Mouse (Mus musculus) MEL (cell line): ENCODE data around the gene Pank1. TPM values are rescaled to one million over a fixed set of nuclear protein-coding genes. Genes with fewer than 3 reads are reported as not detected.

Source experiments
- DNase-seq: peaks from one replicate; pipeline ENCODE4 v3.0.0; 2011; ENCODE audit warnings: low read depth, low spot score
- H3K27ac ChIP-seq: 2 replicates; pipeline ENCODE4 v1.5.1; 2012; ENCODE audit warnings: low read depth, mild to moderate bottlenecking, control low read depth, low read length, moderate library complexity; ENCODE audit not compliant: control insufficient read depth
- H3K27me3 ChIP-seq, 2 experiments: fragments of 150-350 bp in 1 of 2; sonication (generic) in 1 of 2; 2 replicates each; pipeline ENCODE4 v1.6.1; 2012; ENCODE audit warnings: low read length in 2 of 2, mild to moderate bottlenecking in 2 of 2, improper control_type of control experiment in 1 of 2, moderate library complexity in 1 of 2; ENCODE audit not compliant: insufficient read depth in 2 of 2, control insufficient read depth in 1 of 2
- H3K36me3 ChIP-seq, 2 experiments: 2 replicates each; pipeline ENCODE4 v1.6.1; 2012 to 2014; ENCODE audit warnings: low read length in 2 of 2, improper control_type of control experiment in 1 of 2, inconsistent platforms in 1 of 2, mild to moderate bottlenecking in 1 of 2; ENCODE audit not compliant: insufficient read depth in 2 of 2, control insufficient read depth in 1 of 2
- H3K4me1 ChIP-seq, 2 experiments: fragments of 150-350 bp in 1 of 2; sonication (generic) in 1 of 2; 2 replicates each; pipeline ENCODE4 v1.6.1; 2012; ENCODE audit warnings: low read length in 2 of 2, improper control_type of control experiment in 1 of 2, mild to moderate bottlenecking in 1 of 2; ENCODE audit not compliant: insufficient read depth in 2 of 2, control insufficient read depth in 1 of 2
- H3K4me3 ChIP-seq, 2 experiments: fragments of 150-350 bp in 1 of 2; sonication (generic) in 1 of 2; 2 replicates each; pipeline ENCODE4 v1.5.1; 2012; ENCODE audit warnings: low read depth in 2 of 2, low read length in 2 of 2, mild to moderate bottlenecking in 2 of 2, moderate library complexity in 2 of 2, control low read depth in 1 of 2, improper control_type of control experiment in 1 of 2; ENCODE audit not compliant: control insufficient read depth in 1 of 2, insufficient read depth in 1 of 2
- H3K79me2 ChIP-seq: 2 replicates; pipeline ENCODE4 v1.6.1; 2012; ENCODE audit warnings: mild to moderate bottlenecking, low read length, moderate library complexity; ENCODE audit not compliant: control insufficient read depth, poor library complexity, insufficient read depth
- H3K9ac ChIP-seq: 2 replicates; pipeline ENCODE4 v1.6.1; 2012; ENCODE audit warnings: low read depth, mild to moderate bottlenecking, control low read depth, low read length, moderate library complexity; ENCODE audit not compliant: control insufficient read depth, poor library complexity, severe bottlenecking
- H3K9me3 ChIP-seq: fragments of 150-350 bp; sonication (generic); replicated peaks from 2 replicates; pipeline ENCODE4 v1.6.1; 2012; ENCODE audit warnings: mild to moderate bottlenecking, low read length, improper control_type of control experiment, moderate library complexity; ENCODE audit not compliant: insufficient read depth
- BHLHE40 ChIP-seq: IDR thresholded peaks from 2 replicates; pipeline ENCODE4 v1.6.1; 2012; ENCODE audit warnings: low read depth, mild to moderate bottlenecking, inconsistent platforms, low read length, improper control_type of control experiment, borderline replicate concordance
- CHD2 ChIP-seq: IDR thresholded peaks from 2 replicates; pipeline ENCODE4 v1.6.1; 2011; ENCODE audit warnings: low read length, improper control_type of control experiment
- CTCF ChIP-seq, 3 experiments: IDR thresholded peaks in 2 of 3; conservative IDR thresholded peaks in 1 of 3; 2 replicates each; pipeline ENCODE4 v1.5.1; 2011 to 2012; ENCODE audit warnings: low read length in 3 of 3, low read depth in 2 of 3, mild to moderate bottlenecking in 2 of 3, improper control_type of control experiment in 1 of 3, inconsistent platforms in 1 of 3, mixed read lengths in 1 of 3, moderate library complexity in 1 of 3; ENCODE audit not compliant: control insufficient read depth in 1 of 3, insufficient read depth in 1 of 3, poor library complexity in 1 of 3, severe bottlenecking in 1 of 3
- E2F4 ChIP-seq: IDR thresholded peaks from 2 replicates; pipeline ENCODE4 v1.6.1; 2011; ENCODE audit warnings: low read depth, low read length, improper control_type of control experiment, borderline replicate concordance
- ELF1 ChIP-seq: IDR thresholded peaks from 2 replicates; pipeline ENCODE4 v1.6.1; 2014; ENCODE audit warnings: low read depth, mild to moderate bottlenecking, inconsistent platforms, low read length, improper control_type of control experiment, moderate library complexity
- EP300 ChIP-seq, 2 experiments: IDR thresholded peaks; 2 replicates each; pipeline ENCODE4 v1.6.1; 2011; ENCODE audit warnings: improper control_type of control experiment in 2 of 2, low read length in 2 of 2, low read depth in 1 of 2, mild to moderate bottlenecking in 1 of 2
- ETS1 ChIP-seq: IDR thresholded peaks from 2 replicates; pipeline ENCODE4 v1.6.1; 2012; ENCODE audit warnings: low read depth, mild to moderate bottlenecking, inconsistent platforms, low read length, improper control_type of control experiment, moderate library complexity
- GABPA ChIP-seq: IDR thresholded peaks from 2 replicates; pipeline ENCODE4 v1.6.1; 2012; ENCODE audit warnings: low read depth, mild to moderate bottlenecking, inconsistent platforms, low read length, improper control_type of control experiment, moderate library complexity
- GATA1 ChIP-seq: IDR thresholded peaks from 2 replicates; pipeline ENCODE4 v1.6.1; 2011; ENCODE audit warnings: low read depth, low read length, improper control_type of control experiment
- HCFC1 ChIP-seq: IDR thresholded peaks from 2 replicates; pipeline ENCODE4 v1.6.1; 2012; ENCODE audit warnings: low read depth, mild to moderate bottlenecking, inconsistent platforms, low read length, improper control_type of control experiment, moderate library complexity
- JUND ChIP-seq: IDR thresholded peaks from 2 replicates; pipeline ENCODE4 v1.6.1; 2011; ENCODE audit warnings: low read depth, mild to moderate bottlenecking, improper control_type of control experiment, low read length
- KAT2A ChIP-seq: conservative IDR thresholded peaks from 2 replicates; pipeline ENCODE4 v1.6.1; 2012; ENCODE audit warnings: low read depth, low read length, improper control_type of control experiment, inconsistent platforms
- MAFK ChIP-seq: IDR thresholded peaks from 2 replicates; pipeline ENCODE4 v1.6.1; 2011; ENCODE audit warnings: low read depth, mild to moderate bottlenecking, low read length, improper control_type of control experiment, borderline replicate concordance
- MAX ChIP-seq: IDR thresholded peaks from 2 replicates; pipeline ENCODE4 v1.6.1; 2011; ENCODE audit warnings: low read length, improper control_type of control experiment
- MAZ ChIP-seq: IDR thresholded peaks from 2 replicates; pipeline ENCODE4 v1.6.1; 2012; ENCODE audit warnings: low read depth, mild to moderate bottlenecking, inconsistent platforms, low read length, improper control_type of control experiment
- MEF2A ChIP-seq: IDR thresholded peaks from 2 replicates; pipeline ENCODE4 v1.6.1; 2014; ENCODE audit warnings: low read depth, mild to moderate bottlenecking, inconsistent platforms, low read length, improper control_type of control experiment; ENCODE audit not compliant: poor library complexity, insufficient replicate concordance, severe bottlenecking; ENCODE audit errors: extremely low read depth
- MXI1 ChIP-seq: IDR thresholded peaks from 2 replicates; pipeline ENCODE4 v1.6.1; 2011; ENCODE audit warnings: mild to moderate bottlenecking, low read depth, low read length, improper control_type of control experiment
- MYB ChIP-seq: IDR thresholded peaks from 2 replicates; pipeline ENCODE4 v1.6.1; 2011; ENCODE audit warnings: mild to moderate bottlenecking, low read depth, low read length, improper control_type of control experiment
- MYC ChIP-seq: IDR thresholded peaks from 2 replicates; pipeline ENCODE4 v1.6.1; 2011; ENCODE audit warnings: low read depth, mild to moderate bottlenecking, low read length, improper control_type of control experiment, moderate library complexity
- NELFE ChIP-seq: IDR thresholded peaks from 2 replicates; pipeline ENCODE4 v1.6.1; 2011; ENCODE audit warnings: low read depth, low read length, improper control_type of control experiment
- NRF1 ChIP-seq: IDR thresholded peaks from 2 replicates; pipeline ENCODE4 v1.6.1; 2014; ENCODE audit warnings: low read depth, mild to moderate bottlenecking, inconsistent platforms, low read length, improper control_type of control experiment, moderate library complexity; ENCODE audit not compliant: poor library complexity, insufficient read depth, severe bottlenecking
- POLR2A ChIP-seq, 2 experiments: IDR thresholded peaks; 2 replicates each; pipeline ENCODE4 v1.6.1; 2011 to 2012; ENCODE audit warnings: low read length in 2 of 2, mild to moderate bottlenecking in 2 of 2, control low read depth in 1 of 2, improper control_type of control experiment in 1 of 2, low read depth in 1 of 2, moderate library complexity in 1 of 2; ENCODE audit not compliant: control insufficient read depth in 1 of 2, insufficient read depth in 1 of 2, poor library complexity in 1 of 2
- POLR2AphosphoS2 ChIP-seq: IDR thresholded peaks from 2 replicates; pipeline ENCODE4 v1.6.1; 2011; ENCODE audit warnings: low read length, improper control_type of control experiment
- POLR2AphosphoS5 ChIP-seq: IDR thresholded peaks from 2 replicates; pipeline ENCODE4 v1.6.1; 2012; ENCODE audit warnings: low read depth, borderline replicate concordance, mild to moderate bottlenecking, inconsistent platforms, low read length, moderate library complexity, mixed read lengths
- RCOR1 ChIP-seq: IDR thresholded peaks from 2 replicates; pipeline ENCODE4 v1.6.1; 2012; ENCODE audit warnings: low read depth, mild to moderate bottlenecking, inconsistent platforms, low read length, improper control_type of control experiment
- SIN3A ChIP-seq: IDR thresholded peaks from 2 replicates; pipeline ENCODE4 v1.6.1; 2012; ENCODE audit warnings: low read length, improper control_type of control experiment, inconsistent platforms
- SMC3 ChIP-seq: IDR thresholded peaks from 2 replicates; pipeline ENCODE4 v1.6.1; 2011; ENCODE audit warnings: low read depth, low read length, improper control_type of control experiment
- TAL1 ChIP-seq: IDR thresholded peaks from 2 replicates; pipeline ENCODE4 v1.6.1; 2012; ENCODE audit warnings: mild to moderate bottlenecking, inconsistent platforms, low read length, moderate library complexity, mixed read lengths
- TCF12 ChIP-seq: IDR thresholded peaks from 2 replicates; pipeline ENCODE4 v1.6.1; 2014; ENCODE audit warnings: low read depth, mild to moderate bottlenecking, inconsistent platforms, low read length, improper control_type of control experiment, moderate library complexity
- UBTF ChIP-seq: IDR thresholded peaks from 2 replicates; pipeline ENCODE4 v1.6.1; 2012; ENCODE audit warnings: low read depth, mild to moderate bottlenecking, inconsistent platforms, low read length, improper control_type of control experiment, moderate library complexity, borderline replicate concordance; ENCODE audit not compliant: insufficient read depth
- USF1 ChIP-seq: IDR thresholded peaks from 2 replicates; pipeline ENCODE4 v1.6.1; 2014; ENCODE audit warnings: low read depth, mild to moderate bottlenecking, inconsistent platforms, low read length, improper control_type of control experiment, moderate library complexity
- USF2 ChIP-seq, 2 experiments: IDR thresholded peaks; 2 replicates each; pipeline ENCODE4 v1.6.1; 2011 to 2012; ENCODE audit warnings: improper control_type of control experiment in 2 of 2, low read length in 2 of 2, borderline replicate concordance in 1 of 2, inconsistent platforms in 1 of 2, low read depth in 1 of 2, mild to moderate bottlenecking in 1 of 2; ENCODE audit not compliant: insufficient read depth in 1 of 2
- ZMIZ1 ChIP-seq: IDR thresholded peaks from 2 replicates; pipeline ENCODE4 v1.6.1; 2012; ENCODE audit warnings: low read depth, mild to moderate bottlenecking, inconsistent platforms, low read length, improper control_type of control experiment, moderate library complexity
- ZNF384 ChIP-seq: IDR thresholded peaks from 2 replicates; pipeline ENCODE4 v1.6.1; 2012; ENCODE audit warnings: low read depth, mild to moderate bottlenecking, inconsistent platforms, low read length, improper control_type of control experiment
- polyA plus RNA-seq, 2 experiments: library from polyadenylated mRNA; stranded (reverse) in 1 of 2; unstranded in 1 of 2; fragments of >175 nt in 1 of 2; fragments of >200 nt in 1 of 2; gene quantifications; 2 replicates each; pipeline versions ENCODE4 v1.2.1 to v1.2.4; 2012; ENCODE audit warnings: low replicate concordance in 2 of 2, low read depth in 1 of 2; ENCODE audit not compliant: insufficient read length in 2 of 2, insufficient read depth in 1 of 2, missing spikeins in 1 of 2
- total RNA-seq: library from RNA; depleted of rRNA; stranded (reverse); fragments of 300-350 nt; gene quantifications from 2 replicates; pipeline ENCODE4 v1.2.3, GENCODE M21; 2012

Pank1 gene
- total and polyA plus RNA-seq, 3 experiments, result 7.2 to 7.6 TPM; not detected in 1

GRCm38 (mm10) chr19:34905424-34905823 is 26.2 kb upstream of the Pank1 start:
- no peaks in the 10 kb centered on the region for H3K27me3 ChIP-seq
- H3K4me1 ChIP-seq, result peaks cover 25 to 30% of the 10 kb centered on the region in 2 experiments

GRCm38 (mm10) chr19:34904032-34904431 is 24.8 kb upstream of the Pank1 start:
- no peak for TF ChIP-seq SMC3
- no peak for TF ChIP-seq MYC
- TF ChIP-seq MAX, result no peak
- no peak for TF ChIP-seq GABPA
- TF ChIP-seq MYB, result no peak
- TF ChIP-seq MAZ, result no peak
- TF ChIP-seq POLR2AphosphoS5, result no peak
- no peak for TF ChIP-seq HCFC1
- TF ChIP-seq E2F4, result no peak
- no peak for TF ChIP-seq EP300 (IDR thresholded peaks at IDR 0.05; ENCODE audit: low read depth in 1 of 2, low read length in 2 of 2)
- no peak for TF ChIP-seq RCOR1
- TF ChIP-seq MEF2A, result no peak
- TF ChIP-seq MAFK, result no peak
- TF ChIP-seq NELFE, result no peak
- TF ChIP-seq ZMIZ1, result no peak
- no peak for DNase-seq
- Histone ChIP-seq H3K4me3 (no peak overlapping the region), H3K9ac (no peak overlapping the region), H3K79me2 (no peaks in the 10 kb centered on the region), H3K27me3 (no peaks in the 10 kb centered on the region), H3K27ac (peak overlapping the region; percentile 63), H3K36me3 (peaks cover 0 to 28% of the 10 kb centered on the region in 2 experiments; a peak in 2 of 4 replicates), H3K9me3 (no peaks in the 10 kb centered on the region), H3K4me1 (peaks cover 25 to 30% of the 10 kb centered on the region in 2 experiments)

More at GRCm38 (mm10) chr19:34905424-34905823, 26.2 kb upstream of the Pank1 start:
- no peak for TF ChIP-seq NELFE
- 0 out of 2 replicates have a peak, but pooled peaks have one; percentile 54 for TF ChIP-seq ELF1
- peak; percentile 53; the same call in 1 of the 2 replicates for TF ChIP-seq NRF1
- peak; percentile 55; the same call in 1 of the 2 replicates for TF ChIP-seq CHD2
- peak; percentile 77; the same call in 1 of the 2 replicates for TF ChIP-seq MAX
- peak; percentile 86 for TF ChIP-seq USF1
- peak; percentile 86 for TF ChIP-seq TAL1
- no peak for TF ChIP-seq KAT2A
- TF ChIP-seq GATA1, result peak; percentile 95
- TF ChIP-seq POLR2AphosphoS2, result no peak
- peak; percentile 93 to 96 for TF ChIP-seq EP300 (IDR thresholded peaks at IDR 0.05; ENCODE audit: low read depth in 1 of 2, low read length in 2 of 2)
- peak; percentile 94 for TF ChIP-seq MYC
- peak; percentile 99 for TF ChIP-seq ETS1
- TF ChIP-seq BHLHE40, result peak; percentile 70
- TF ChIP-seq TCF12, result peak; percentile 91
- peak; percentile 85; the same call in 1 of the 2 replicates for TF ChIP-seq MAZ
- TF ChIP-seq ZMIZ1, result no peak
- peak; percentile 57; the same call in 1 of the 2 replicates for TF ChIP-seq MAFK
- 0 out of 2 replicates have a peak, but pooled peaks have one; percentile 24 for TF ChIP-seq HCFC1
- 0 out of 2 replicates have a peak, but pooled peaks have one; percentile 30 for TF ChIP-seq JUND
- TF ChIP-seq USF2 (IDR thresholded peaks at IDR 0.05; ENCODE audit: borderline replicate concordance in 1 of 2, insufficient read depth in 1 of 2, low read depth in 1 of 2, low read length in 2 of 2), result 0 out of 4 replicates have a peak, but pooled peaks of 1 of the 2 experiments have one; percentile 12
- TF ChIP-seq UBTF, result no peak
- peak; percentile 83 for TF ChIP-seq RCOR1
- peak; percentile 89 for TF ChIP-seq SIN3A
- no peak for TF ChIP-seq CTCF (IDR thresholded peaks at IDR 0.05 in 2 of 3, conservative IDR thresholded peaks at IDR 0.05 in 1 of 3; ENCODE audit: control insufficient read depth in 1 of 3, insufficient read depth in 1 of 3, low read depth in 2 of 3, low read length in 3 of 3, poor library complexity in 1 of 3, severe bottlenecking in 1 of 3)
- TF ChIP-seq ZNF384, result no peak
- TF ChIP-seq MXI1, result peak; percentile 80
- TF ChIP-seq POLR2A (IDR thresholded peaks at IDR 0.05; ENCODE audit: control insufficient read depth in 1 of 2, insufficient read depth in 1 of 2, low read depth in 1 of 2, low read length in 2 of 2, poor library complexity in 1 of 2), result no peak
- Histone ChIP-seq H3K9ac (peak overlapping the region; percentile 40), H3K36me3 (peaks cover 0 to 30% of the 10 kb centered on the region in 2 experiments; a peak in 2 of 4 replicates), H3K79me2 (no peaks in the 10 kb centered on the region), H3K9me3 (no peaks in the 10 kb centered on the region), H3K4me3 (peak overlapping the region; percentile 11 to 35; a peak in 3 of 4 replicates), H3K27ac (peak overlapping the region; percentile 63)
- DNase-seq, result peak; percentile 89
